Mouse (Mus musculus): ENCODE data around the gene Arid1a. TPM values are rescaled to one million over a fixed set of nuclear protein-coding genes. Genes with fewer than 3 reads are reported as not detected.

Arid1a gene
- polyA plus RNA-seq (2015; fragmentation: Nextera tagmentation; extraction: Ambion mirVana), result 21.6 and 24.9 TPM in 2 replicates

DNA sequence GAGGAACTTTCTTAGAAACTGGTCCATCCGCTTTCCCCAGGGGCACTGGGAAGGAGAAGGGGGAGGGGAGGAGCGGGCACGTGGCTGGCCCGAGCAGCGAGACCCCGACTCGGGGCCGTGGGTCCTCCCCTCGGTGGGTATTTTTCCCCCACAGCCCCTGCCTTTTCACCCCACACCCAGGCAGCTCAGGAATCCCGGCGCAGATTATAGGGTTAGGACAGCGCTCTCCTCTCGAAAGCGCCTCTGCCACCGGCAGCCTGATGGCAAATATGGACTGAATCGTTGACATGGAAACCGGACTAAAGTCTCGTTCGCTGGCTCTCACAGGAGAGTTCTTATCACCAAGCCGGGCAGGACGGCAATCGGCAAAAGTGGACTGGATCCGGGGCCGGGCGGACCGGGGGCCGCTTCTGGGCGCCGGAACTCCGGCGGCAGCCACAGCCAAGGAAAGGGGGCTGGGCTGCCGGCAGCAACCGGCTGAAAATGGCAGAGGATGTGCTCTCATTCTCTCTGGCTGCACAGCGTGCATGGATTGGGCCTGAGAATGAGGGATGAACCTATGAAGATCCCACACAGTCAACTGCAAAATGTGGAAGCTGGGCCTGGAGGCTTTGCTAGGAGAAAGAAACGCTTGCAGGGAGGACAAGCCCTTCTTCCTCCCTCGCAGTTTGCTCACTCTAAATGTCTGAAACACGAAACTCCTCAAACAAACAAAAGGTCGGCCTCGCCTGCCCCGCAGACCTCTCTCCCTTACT lies at the start of gene Arid1a:
Gene Arid1a (minus strand): TSS at position 256 of the 755 bp plus-strand sequence.
- WGBS, result under 1% methylated on average over 40 of the region's 40 CpGs
- Histone ChIP-seq H3K4me2 (replicated peaks) (peak within 1 kb of the TSS; percentile 94), H3K4me3 (replicated peaks) (peak within 1 kb of the TSS; percentile 100), H3K9ac (peak within 1 kb of the TSS; percentile 100), H3K36me3 (no peaks in the 10 kb centered on the region), H3K4me1 (replicated peaks) (peaks cover 18% of the 10 kb centered on the region), H3K9me3 (no peaks in the 10 kb centered on the region), H3K27me3 (replicated peaks) (no peaks in the 10 kb centered on the region), H3K27ac (peak within 1 kb of the TSS; percentile 100)
- peak; percentile 73 for ATAC-seq

DNA sequence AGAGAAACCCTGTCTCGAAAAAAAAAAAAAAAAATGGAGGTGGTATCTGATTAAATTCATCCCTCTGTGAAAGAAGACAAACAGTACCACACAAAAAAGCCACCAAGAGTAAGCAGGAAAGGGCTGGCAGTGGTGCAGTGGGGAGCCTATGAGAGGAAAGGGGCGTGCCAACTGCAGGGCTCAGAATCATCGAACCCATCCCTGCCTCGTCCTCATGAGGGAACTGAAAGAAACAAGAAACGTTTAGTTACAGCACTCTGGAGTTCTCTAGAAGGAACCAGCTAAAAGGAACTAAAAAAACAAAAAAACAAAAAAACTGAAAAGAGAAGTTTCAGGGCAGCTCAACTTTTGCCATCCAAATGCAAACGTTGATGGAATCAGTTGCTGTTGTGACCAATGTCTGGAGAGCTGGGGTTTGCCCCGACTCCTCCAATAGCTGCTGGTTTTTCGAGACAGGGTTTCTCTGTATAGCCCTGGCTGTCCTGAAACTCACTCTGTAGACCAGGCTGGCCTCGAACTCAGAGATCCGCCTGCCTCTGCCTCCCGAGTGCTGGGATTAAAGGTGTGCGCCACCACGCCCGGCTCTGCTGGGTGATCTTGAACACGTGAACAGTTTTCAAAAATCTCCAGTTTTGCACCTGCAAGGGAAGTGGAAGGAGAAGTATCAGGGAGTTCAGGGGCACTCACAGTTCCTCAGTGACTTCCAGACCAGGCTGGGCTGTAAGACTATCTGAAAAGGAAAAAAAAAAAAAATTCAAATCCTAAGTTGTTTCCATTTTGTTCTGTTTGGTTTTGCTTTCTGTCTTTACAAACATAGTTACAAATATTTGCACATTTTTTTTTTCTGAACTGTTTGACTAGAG lies 48.1 kb upstream of the Arid1a start:
- Histone ChIP-seq H3K4me3 (replicated peaks) (no peak overlapping the region), H3K9ac (no peak overlapping the region), H3K4me2 (replicated peaks) (no peak overlapping the region), H3K27me3 (replicated peaks) (no peaks in the 10 kb centered on the region), H3K9me3 (no peaks in the 10 kb centered on the region), H3K27ac (no peak overlapping the region), H3K36me3 (no peaks in the 10 kb centered on the region), H3K4me1 (replicated peaks) (no peaks in the 10 kb centered on the region)
- ATAC-seq, result no peak
- 75% methylated on average over 15 of the region's 15 CpGs for WGBS

DNA sequence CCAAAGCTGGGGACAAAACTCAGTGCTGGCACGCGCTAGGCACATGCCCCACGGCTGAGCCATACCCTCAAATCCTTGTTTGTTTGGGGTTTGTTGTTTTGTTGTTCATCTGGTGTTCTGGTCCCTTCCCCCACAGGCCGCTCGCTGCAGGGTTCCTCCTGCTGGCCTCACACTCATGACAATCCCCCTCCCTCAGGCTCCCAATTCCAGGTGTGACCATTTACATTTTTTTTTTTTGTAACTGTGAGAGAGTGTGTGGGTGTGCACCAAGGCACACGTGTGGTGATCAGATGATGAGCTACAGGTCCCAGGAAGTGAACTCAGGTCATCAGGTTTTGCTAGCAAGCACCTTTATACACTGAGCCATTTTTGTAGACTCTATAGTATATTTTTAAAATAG lies 44.0 kb upstream of the Arid1a start:
- Histone ChIP-seq H3K9ac (no peak overlapping the region), H3K4me2 (replicated peaks) (no peak overlapping the region), H3K4me1 (replicated peaks) (no peaks in the 10 kb centered on the region), H3K27me3 (replicated peaks) (no peaks in the 10 kb centered on the region), H3K9me3 (no peaks in the 10 kb centered on the region), H3K27ac (no peak overlapping the region), H3K4me3 (replicated peaks) (no peak overlapping the region), H3K36me3 (no peaks in the 10 kb centered on the region)
- ATAC-seq, result no peak
- WGBS, result 27% methylated on average over 6 of the region's 6 CpGs

DNA sequence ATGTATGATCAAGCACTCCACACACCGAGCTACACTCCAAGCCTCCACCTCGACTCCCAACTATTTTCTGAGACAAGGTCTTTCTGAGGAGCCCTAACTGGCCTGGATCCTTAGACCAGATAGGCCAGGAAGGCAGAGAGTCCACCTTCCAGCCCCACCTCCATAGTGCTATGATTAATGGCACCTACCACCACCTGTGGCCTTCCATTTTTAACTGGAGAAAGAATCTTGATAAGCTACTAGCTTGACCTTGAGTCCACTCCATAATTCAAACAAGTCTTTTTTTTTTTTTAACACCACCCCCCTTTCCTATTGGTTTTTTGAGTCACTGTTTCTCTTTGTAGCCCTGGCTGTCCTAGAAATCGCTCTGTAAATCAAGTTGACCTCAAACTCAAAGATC lies 36.7 kb upstream of the Arid1a start:
- ATAC-seq, result 0 out of 2 replicates have a peak, but pooled peaks have one; percentile 47
- H3K9ac ChIP-seq, result no peak overlapping the region
- H3K4me3 ChIP-seq (replicated peaks), result no peak overlapping the region
- H3K4me2 ChIP-seq (replicated peaks), result no peak overlapping the region
- H3K27me3 ChIP-seq (replicated peaks), result no peaks in the 10 kb centered on the region
- no peaks in the 10 kb centered on the region for H3K4me1 ChIP-seq (replicated peaks)
- no peaks in the 10 kb centered on the region for H3K36me3 ChIP-seq
- no peak overlapping the region for H3K27ac ChIP-seq
- no peaks in the 10 kb centered on the region for H3K9me3 ChIP-seq
- WGBS, result 73% methylated on average over 3 of the region's 3 CpGs

DNA sequence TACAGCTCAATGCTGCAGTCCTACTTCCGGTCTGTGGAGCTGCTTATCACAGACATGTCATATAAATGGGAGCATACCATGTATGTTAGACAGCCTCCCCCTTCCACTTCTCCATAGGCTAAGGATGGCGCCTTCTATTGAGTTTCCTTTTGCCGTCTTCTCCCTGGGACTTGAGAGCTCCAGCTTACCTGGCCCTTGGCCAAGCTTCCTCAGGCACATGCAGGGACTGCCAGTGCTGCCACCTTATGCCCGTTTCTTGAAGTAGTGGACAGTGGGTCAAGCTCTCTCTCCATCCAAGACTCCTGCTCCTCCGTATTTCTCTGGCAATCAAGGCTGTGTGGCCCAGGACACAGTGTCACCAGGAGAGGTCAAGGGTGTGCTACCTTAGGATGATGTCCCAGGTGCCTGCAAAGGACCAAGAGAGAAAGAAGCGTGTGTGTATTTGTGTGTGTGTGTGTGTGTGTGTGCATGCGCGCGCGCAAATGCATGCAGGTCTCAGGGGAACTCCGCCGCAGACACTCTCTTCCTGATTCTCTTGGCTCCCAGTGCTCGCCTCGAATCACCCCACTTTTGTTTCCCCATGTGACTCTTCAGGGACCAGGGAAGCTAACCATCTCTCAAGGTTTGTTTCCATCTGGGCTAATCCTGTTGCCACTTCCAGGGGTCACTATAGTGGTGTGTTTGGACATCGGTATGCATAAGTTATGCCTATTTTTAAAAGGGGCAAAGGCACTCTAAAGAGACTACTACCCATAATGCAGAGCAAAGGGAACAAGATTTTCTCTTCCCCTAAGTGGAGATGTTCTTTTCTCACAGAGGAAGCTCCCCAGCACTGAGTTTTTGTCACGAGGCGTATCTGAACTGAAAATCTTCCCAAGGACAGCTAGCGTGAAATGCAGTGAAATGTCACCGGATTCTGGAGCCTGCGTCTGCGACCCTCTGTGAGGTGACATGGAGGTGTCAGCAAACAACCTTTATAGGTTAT lies 18.3 kb upstream of the Arid1a start:
- ATAC-seq, result no peak
- no peak overlapping the region for H3K27ac ChIP-seq
- H3K27me3 ChIP-seq (replicated peaks), result no peaks in the 10 kb centered on the region
- no peak overlapping the region for H3K9ac ChIP-seq
- H3K4me1 ChIP-seq (replicated peaks), result no peaks in the 10 kb centered on the region
- H3K4me2 ChIP-seq (replicated peaks), result no peak overlapping the region
- no peaks in the 10 kb centered on the region for H3K36me3 ChIP-seq
- H3K9me3 ChIP-seq, result no peaks in the 10 kb centered on the region
- WGBS, result 78% methylated on average over 21 of the region's 21 CpGs
- H3K4me3 ChIP-seq (replicated peaks), result no peak overlapping the region

DNA sequence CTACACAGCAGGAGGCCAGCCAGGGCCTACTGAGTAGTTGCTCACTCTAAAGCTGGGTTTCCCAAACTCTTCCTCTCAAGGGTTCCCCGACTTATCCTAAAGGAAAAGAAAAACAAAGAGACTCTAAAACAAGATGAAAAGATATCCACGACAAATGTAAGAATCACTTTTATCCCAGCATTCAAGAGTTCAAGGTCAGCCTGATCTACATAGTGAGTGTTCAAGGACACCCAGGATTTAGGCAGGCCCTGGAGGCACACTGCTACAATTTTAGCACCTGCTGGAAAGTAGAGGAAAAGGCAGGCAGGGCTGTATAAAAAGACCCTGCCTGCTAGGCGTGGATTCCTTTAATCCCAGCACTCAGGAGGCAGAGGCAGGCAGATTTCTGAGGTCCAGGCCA lies 12.6 kb upstream of the Arid1a start:
- no peaks in the 10 kb centered on the region for H3K36me3 ChIP-seq
- ATAC-seq, result no peak
- no peak overlapping the region for H3K27ac ChIP-seq
- no peak overlapping the region for H3K4me2 ChIP-seq (replicated peaks)
- no peak overlapping the region for H3K9ac ChIP-seq
- H3K9me3 ChIP-seq, result no peaks in the 10 kb centered on the region
- H3K4me3 ChIP-seq (replicated peaks), result no peak overlapping the region
- H3K4me1 ChIP-seq (replicated peaks), result no peaks in the 10 kb centered on the region
- H3K27me3 ChIP-seq (replicated peaks), result no peaks in the 10 kb centered on the region
- 76% methylated on average over 3 of the region's 3 CpGs for WGBS

DNA sequence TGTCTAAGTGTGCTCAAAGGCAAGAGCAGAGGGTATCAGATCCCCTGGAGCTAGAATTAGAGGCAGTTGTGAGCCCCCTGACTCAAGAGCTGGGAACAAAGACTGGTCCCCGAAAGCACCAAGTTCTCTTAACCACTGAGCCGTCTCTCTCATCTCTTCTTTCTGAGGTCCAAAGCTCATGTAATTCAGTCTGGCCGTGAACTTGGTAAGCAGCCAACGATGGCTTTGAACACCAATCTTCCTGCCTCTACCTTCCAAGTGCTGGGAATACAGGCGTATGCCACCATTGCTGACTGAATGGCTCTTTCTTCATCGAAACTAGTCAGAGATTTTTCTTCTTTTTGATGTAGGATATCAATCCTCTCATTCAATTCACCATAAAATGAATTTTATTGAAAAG lies 6.5 kb upstream of the Arid1a start:
- Histone ChIP-seq H3K27me3 (replicated peaks) (no peaks in the 10 kb centered on the region), H3K9me3 (no peaks in the 10 kb centered on the region), H3K36me3 (no peaks in the 10 kb centered on the region), H3K9ac (no peak overlapping the region), H3K4me3 (replicated peaks) (no peak overlapping the region), H3K27ac (no peak overlapping the region), H3K4me2 (replicated peaks) (no peak overlapping the region), H3K4me1 (replicated peaks) (no peaks in the 10 kb centered on the region)
- ATAC-seq, result no peak
- WGBS, result 73% methylated on average over 6 of the region's 6 CpGs

DNA sequence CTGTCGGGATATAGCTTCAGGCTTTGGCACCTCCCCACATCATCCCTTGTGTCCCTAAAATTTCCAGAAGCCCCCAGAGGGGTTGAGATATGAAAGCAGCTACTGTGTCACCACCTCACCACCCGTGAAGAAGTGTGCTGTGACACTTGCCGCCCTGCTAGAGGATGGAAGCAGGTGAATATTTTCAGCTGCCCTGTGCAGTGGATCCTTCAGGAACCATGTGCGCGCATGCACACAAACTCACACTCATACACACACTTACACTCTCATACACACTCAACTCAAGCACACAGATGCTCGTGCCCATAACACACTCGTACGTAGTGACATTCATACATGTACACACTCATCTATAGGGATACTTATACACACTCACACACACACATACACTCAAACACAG lies 3.1 kb upstream of the Arid1a start:
- no peak overlapping the region for H3K4me2 ChIP-seq (replicated peaks)
- peaks cover 16% of the 10 kb centered on the region for H3K4me1 ChIP-seq (replicated peaks)
- WGBS, result 88% methylated on average over 8 of the region's 8 CpGs
- no peak overlapping the region for H3K27ac ChIP-seq
- ATAC-seq, result no peak
- H3K9me3 ChIP-seq, result no peaks in the 10 kb centered on the region
- H3K9ac ChIP-seq, result no peak overlapping the region
- no peak overlapping the region for H3K4me3 ChIP-seq (replicated peaks)
- H3K27me3 ChIP-seq (replicated peaks), result no peaks in the 10 kb centered on the region
- no peaks in the 10 kb centered on the region for H3K36me3 ChIP-seq

DNA sequence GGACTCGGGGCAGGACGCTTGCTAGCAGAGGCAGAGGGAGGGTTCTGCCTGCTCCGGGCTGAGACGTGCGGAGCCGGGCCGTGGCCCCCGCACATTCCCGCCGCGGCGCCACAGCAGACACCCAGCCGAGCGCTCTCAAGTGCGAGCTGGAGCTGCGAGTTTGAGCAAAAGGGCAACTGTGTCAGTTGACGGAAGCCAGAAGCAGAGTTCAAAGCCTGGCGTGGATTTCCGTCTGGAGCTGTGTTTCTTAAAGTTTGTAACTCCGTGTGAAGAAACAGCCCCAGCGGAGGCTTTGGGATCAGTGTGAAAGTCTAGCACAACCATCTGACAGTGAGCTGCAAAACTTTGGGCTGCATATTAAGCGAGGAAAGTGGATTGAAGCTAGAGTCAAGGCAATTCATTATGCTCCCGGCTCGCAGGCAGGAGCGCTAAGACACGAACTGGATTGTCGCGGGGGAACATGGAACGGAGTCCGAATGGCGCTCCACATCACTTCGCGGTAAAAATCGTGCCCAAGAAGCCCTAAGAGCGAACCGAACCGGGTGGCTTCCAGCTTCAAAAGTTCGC lies 783 bp upstream of the Arid1a start:
- H3K9me3 ChIP-seq, result no peaks in the 10 kb centered on the region
- peak overlapping the region; percentile 62 for H3K4me3 ChIP-seq (replicated peaks)
- ATAC-seq, result peak; percentile 48
- peaks cover 18% of the 10 kb centered on the region for H3K4me1 ChIP-seq (replicated peaks)
- H3K27me3 ChIP-seq (replicated peaks), result no peaks in the 10 kb centered on the region
- H3K9ac ChIP-seq, result peak overlapping the region; percentile 100
- H3K4me2 ChIP-seq (replicated peaks), result peak overlapping the region; percentile 94
- peak overlapping the region; percentile 100 for H3K27ac ChIP-seq
- WGBS, result under 1% methylated on average over 38 of the region's 38 CpGs
- no peaks in the 10 kb centered on the region for H3K36me3 ChIP-seq

DNA sequence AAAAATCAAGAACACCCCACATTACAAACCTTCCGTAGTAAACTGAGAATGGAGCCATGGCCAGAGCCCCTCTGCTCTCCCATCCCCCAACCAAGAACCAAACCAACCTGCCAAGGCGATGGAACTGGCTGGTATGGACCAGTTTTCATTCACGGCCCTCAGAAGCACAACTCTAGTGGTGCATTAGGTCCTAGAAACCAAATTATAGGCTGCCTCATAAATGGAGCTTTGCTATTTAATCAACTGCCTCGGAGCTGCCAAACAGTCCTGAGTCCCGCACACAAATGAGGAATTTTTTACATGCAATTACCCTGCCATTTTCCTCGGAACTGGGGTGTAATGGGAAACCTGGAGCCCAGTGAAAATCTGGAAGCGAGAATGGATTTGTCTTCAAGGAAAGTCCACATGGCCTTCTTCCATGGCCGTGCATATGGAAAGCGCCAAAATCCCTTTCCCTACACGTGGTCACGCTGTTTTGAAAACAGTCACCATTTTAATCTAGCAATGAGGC lies 653 bp downstream of the Arid1a start:
- peak overlapping the region; percentile 100 for H3K9ac ChIP-seq
- no peaks in the 10 kb centered on the region for H3K9me3 ChIP-seq
- H3K4me2 ChIP-seq (replicated peaks), result peak overlapping the region; percentile 94
- H3K36me3 ChIP-seq, result no peaks in the 10 kb centered on the region
- H3K27ac ChIP-seq, result peak overlapping the region; percentile 100
- peak overlapping the region; percentile 62 for H3K4me3 ChIP-seq (replicated peaks)
- H3K4me1 ChIP-seq (replicated peaks), result peaks cover 18% of the 10 kb centered on the region
- 6% methylated on average over 11 of the region's 11 CpGs for WGBS
- no peak for ATAC-seq
- H3K27me3 ChIP-seq (replicated peaks), result no peaks in the 10 kb centered on the region

DNA sequence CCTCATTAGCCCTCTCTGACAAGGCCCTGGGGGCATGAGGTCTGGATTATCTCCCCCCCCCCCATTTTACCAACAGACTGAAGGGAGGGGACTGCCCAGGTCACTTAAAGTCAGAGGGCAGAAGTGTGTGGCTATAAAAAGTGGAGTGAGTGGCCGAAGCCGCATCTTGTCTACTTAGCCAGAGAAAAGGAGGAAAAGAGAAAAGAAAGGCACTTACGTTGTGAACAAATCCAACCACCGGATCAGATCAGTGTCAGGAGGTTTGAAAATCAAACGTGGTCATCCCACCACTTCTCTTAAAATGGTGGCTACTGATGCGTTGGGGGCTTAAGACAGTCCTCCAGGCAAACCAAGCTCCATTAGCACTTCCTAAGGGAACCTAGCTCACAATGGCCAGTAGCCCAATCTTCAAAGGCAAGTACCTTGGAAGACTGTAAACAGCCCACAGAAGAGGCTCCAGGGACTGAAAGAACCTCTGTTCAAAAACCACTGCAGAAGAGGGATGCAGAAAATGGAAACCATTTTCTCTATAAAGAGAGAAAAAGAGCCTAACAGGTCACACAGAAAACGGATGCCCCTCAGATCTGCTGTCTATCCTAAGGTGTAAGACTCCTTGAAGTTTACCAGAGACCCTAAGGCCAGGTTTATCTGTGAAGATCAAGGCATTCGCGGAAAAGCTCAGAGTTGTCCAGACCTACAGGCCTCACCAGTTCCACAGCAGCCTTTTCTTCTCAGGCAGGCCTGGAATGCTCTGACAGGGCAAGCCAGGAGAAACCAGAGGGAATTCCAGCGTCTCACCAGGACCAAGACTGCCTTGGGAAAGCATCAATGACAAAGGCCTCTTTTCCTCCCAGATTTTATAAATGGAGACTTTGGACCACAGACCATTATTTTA lies 1.5 kb downstream of the Arid1a start:
- Histone ChIP-seq H3K4me2 (replicated peaks) (peak overlapping the region; percentile 94), H3K36me3 (no peaks in the 10 kb centered on the region), H3K4me1 (replicated peaks) (peaks cover 23% of the 10 kb centered on the region), H3K9me3 (no peaks in the 10 kb centered on the region), H3K27me3 (replicated peaks) (no peaks in the 10 kb centered on the region), H3K27ac (peak overlapping the region; percentile 100), H3K9ac (peak overlapping the region; percentile 100), H3K4me3 (replicated peaks) (peak overlapping the region; percentile 100)
- ATAC-seq, result no peak
- 15% methylated on average over 10 of the region's 10 CpGs for WGBS

Measured in intestine, embryonic 15.5 days (tissue).